Mouse (Mus musculus) forebrain, embryonic 11.5 days (tissue): Measurements from ENCODE around the gene Ccer2. TPM values are rescaled to one million over a fixed set of nuclear protein-coding genes. Genes with fewer than 3 reads are reported as not detected.

ENCODE experiments used
- ATAC-seq: fragments of 200-750 bp; cut with Nextera tagmentation; replicated peaks from 2 replicates; pipeline ENCODE4 v1.8.0; 2017; ENCODE audit warnings: moderate TSS enrichment; ENCODE audit not compliant: low FRiP score
- DNase-seq: peaks from one replicate; pipeline ENCODE4 v3.0.0-alpha.2; 2017; ENCODE audit warnings: low spot score
- H3K27ac ChIP-seq: fragments of 300-500 bp; sonication (generic); 2 replicates; pipeline ENCODE4 v1.5.1; 2014; ENCODE audit warnings: low read depth, low read length
- H3K27me3 ChIP-seq: fragments of 300-500 bp; sonication (generic); 2 replicates; pipeline ENCODE4 v1.6.1; 2014; ENCODE audit warnings: mild to moderate bottlenecking, low read length, mixed read lengths; ENCODE audit not compliant: control insufficient read depth, insufficient read depth
- H3K36me3 ChIP-seq: fragments of 300-500 bp; sonication (generic); 2 replicates; pipeline ENCODE4 v1.6.1; 2014; ENCODE audit warnings: mild to moderate bottlenecking, low read length, moderate library complexity, mixed read lengths; ENCODE audit not compliant: control insufficient read depth, insufficient read depth
- H3K4me1 ChIP-seq: fragments of 300-500 bp; sonication (generic); replicated peaks from 2 replicates; pipeline ENCODE4 v1.6.1; 2014; ENCODE audit warnings: low read length, mixed read lengths; ENCODE audit not compliant: control insufficient read depth, insufficient read depth
- H3K4me2 ChIP-seq: fragments of 300-500 bp; sonication (generic); 2 replicates; pipeline ENCODE4 v1.6.1; 2014; ENCODE audit warnings: low read depth, mild to moderate bottlenecking, low read length, moderate library complexity, mixed read lengths; ENCODE audit not compliant: severe bottlenecking
- H3K4me3 ChIP-seq: fragments of 300-500 bp; sonication (generic); 2 replicates; pipeline ENCODE4 v1.5.1; 2014; ENCODE audit warnings: low read depth, low read length
- H3K9ac ChIP-seq: fragments of 300-500 bp; sonication (generic); 2 replicates; pipeline ENCODE4 v1.6.1; 2014; ENCODE audit warnings: low read length
- H3K9me3 ChIP-seq: fragments of 300-500 bp; sonication (generic); 2 replicates; pipeline ENCODE4 v1.6.1; 2016; ENCODE audit warnings: low read length, mixed read lengths; ENCODE audit not compliant: control insufficient read depth
- WGBS: fragments of 180-500 bp; shearing (Covaris S2); extraction: QIAGEN DNeasy Blood & Tissue Kit; methylation state at CpG from one replicate; pipeline ENCODE4 v1.1.7; 2014; 5-methylcytosine and 5-hydroxymethylcytosine counted together
- polyA plus RNA-seq: library from polyadenylated mRNA; unstranded; fragments of >200 nt; fragmentation: Nextera tagmentation; extraction: Ambion mirVana; gene quantifications from 2 replicates; pipeline ENCODE4 v1.2.1, GENCODE M21; 2014

The Ccer2 gene
- polyA plus RNA-seq, 1 experiment from 2014 or later, result not detected

DNA sequence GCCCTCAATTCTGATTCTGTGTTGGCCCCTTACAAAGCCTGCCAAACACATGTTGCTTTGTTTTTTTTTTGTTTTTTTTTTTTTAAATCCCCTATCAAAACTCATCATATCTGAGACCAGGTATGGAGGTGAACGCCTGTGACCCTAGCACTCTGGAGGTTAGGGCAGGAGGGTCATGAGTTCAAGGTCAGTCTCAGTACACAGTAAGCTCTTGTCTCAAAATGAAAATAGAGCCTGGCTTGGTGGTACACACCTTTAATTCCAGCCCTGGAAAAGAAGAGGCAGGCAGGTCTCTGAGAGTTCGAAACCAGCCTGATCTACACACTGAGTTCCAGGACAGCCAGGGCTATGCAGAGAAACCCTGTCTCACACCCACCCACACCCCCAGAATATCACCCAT is 36.3 kb upstream of the Ccer2 start:
- ATAC-seq (no peak), DNase-seq (no peak)
- WGBS, result 91% methylated on average over 2 of the region's 2 CpGs
- H3K9me3 ChIP-seq, result no peaks in the 10 kb centered on the region; the same call in 1 of the 2 replicates
- no peaks in the 10 kb centered on the region for H3K36me3 ChIP-seq
- no peak overlapping the region for H3K4me3 ChIP-seq
- no peak overlapping the region for H3K9ac ChIP-seq
- H3K4me1 ChIP-seq, result 0 out of 2 replicates have a peak, but pooled peaks cover 2% of the 10 kb centered on the region
- no peak overlapping the region for H3K27ac ChIP-seq
- H3K27me3 ChIP-seq, result no peaks in the 10 kb centered on the region
- H3K4me2 ChIP-seq, result no peak overlapping the region

DNA sequence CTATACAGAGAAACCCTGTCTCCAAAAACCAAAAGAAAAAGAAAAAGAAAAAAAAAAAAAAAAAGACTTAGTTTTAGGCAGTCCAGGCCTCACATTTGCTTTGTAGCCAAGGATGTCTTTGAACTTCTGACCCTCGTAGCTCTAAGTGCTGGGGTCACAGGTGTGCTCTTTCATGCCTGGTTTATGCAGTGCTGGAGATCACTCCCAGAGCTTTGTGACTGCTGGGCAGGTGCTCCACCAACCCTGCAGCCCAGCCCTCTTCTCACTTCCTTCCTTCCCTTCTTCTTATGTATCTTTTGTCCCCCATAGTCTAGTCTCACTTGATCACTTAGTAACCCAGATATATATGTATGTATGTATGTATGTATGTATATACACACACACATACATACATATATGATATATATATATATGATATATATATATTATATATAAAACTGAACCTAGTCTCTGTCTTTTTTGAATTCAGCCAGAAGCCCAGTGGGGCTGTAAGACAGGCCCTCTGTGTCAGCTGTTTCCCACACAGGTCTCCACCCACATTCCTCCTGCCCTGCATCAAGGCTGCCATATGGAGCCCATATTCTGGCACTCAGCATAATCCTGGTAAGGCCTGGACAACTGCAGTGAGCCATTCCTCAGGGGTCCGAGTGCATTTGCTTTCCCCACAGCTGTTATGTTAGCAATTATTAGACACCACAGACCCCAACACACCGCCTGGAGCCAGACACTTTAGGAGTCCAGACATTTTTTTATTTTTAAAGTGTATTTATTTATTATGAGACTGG is 35.0 kb upstream of the Ccer2 start:
- Histone ChIP-seq H3K4me2 (no peak overlapping the region), H3K4me1 (0 out of 2 replicates have a peak, but pooled peaks cover 2% of the 10 kb centered on the region), H3K4me3 (no peak overlapping the region), H3K9me3 (no peaks in the 10 kb centered on the region; the same call in 1 of the 2 replicates), H3K9ac (no peak overlapping the region), H3K27me3 (no peaks in the 10 kb centered on the region), H3K36me3 (no peaks in the 10 kb centered on the region), H3K27ac (no peak overlapping the region)
- WGBS, result 69% methylated on average over 3 of the region's 3 CpGs
- DNase-seq (no peak), ATAC-seq (no peak)

DNA sequence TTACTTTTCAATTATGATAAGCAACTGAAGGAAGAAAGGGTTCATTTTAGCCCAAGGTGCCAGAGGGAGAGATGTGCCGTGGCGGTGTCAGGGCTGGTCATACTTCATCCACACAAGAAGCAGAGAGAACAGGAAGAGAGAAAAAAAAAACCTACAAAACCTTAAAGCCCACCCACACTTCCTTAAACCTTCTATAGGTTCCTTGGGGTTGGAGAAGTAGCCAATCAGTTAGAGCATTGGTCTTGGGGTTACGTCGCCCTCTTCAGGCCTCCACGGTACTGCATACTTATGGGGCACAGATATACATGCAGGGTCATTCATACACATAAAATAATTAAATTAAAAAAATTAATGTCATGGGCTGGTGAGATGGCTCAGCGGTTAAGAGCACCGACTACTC is 33.9 kb upstream of the Ccer2 start:
- WGBS, result 92% methylated on average over 7 of the region's 7 CpGs
- H3K27ac ChIP-seq, result no peak overlapping the region
- H3K4me1 ChIP-seq, result no peaks in the 10 kb centered on the region
- no peaks in the 10 kb centered on the region; the same call in 1 of the 2 replicates for H3K9me3 ChIP-seq
- no peaks in the 10 kb centered on the region for H3K27me3 ChIP-seq
- no peak overlapping the region for H3K9ac ChIP-seq
- no peaks in the 10 kb centered on the region for H3K36me3 ChIP-seq
- H3K4me2 ChIP-seq, result no peak overlapping the region
- no peak overlapping the region for H3K4me3 ChIP-seq
- DNase-seq, result no peak
- ATAC-seq, result no peak

DNA sequence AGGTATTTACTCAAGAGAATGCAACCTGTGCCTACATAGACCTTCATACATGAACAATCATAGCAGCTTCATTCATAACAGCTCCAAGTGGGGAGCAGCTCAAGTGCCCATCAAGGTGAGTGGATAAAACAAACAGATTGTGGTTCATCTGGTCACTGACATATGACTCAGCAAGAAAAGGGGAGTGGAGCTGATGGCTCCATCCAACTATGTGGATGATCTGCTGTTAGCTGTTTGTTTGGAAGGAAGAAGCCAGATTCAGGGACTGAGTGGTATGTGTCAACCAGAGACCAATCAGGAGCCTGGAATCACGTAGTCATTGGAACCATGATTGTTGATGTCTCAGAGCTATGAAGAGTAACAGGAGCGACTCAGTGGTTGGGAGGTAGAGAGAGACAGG is 31.4 kb upstream of the Ccer2 start:
- no peak for ATAC-seq
- 92% methylated on average over 2 of the region's 2 CpGs for WGBS
- no peak overlapping the region for H3K4me2 ChIP-seq

DNA sequence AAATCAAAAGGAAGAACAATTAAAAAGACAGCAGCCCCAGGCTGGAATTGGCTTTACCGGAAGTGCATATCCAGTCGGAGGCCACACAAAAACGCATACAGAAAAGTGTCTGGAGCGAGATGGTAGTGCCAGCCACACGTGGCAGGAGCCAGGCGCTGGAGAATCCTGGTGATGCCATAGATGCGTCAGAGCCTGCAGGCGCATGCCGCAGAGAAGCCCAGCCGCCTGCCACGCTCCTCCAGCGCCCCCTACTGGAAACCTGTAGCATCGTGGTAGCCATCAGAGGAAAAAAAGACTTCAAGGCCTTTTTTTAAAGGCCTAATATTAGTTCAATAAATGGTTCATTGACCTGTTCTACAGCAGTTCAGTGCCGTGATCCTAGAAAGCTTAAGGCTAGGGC is 29.4 kb upstream of the Ccer2 start:
- Histone ChIP-seq H3K4me2 (no peak overlapping the region), H3K9ac (no peak overlapping the region), H3K27me3 (no peaks in the 10 kb centered on the region), H3K4me1 (no peaks in the 10 kb centered on the region), H3K27ac (no peak overlapping the region), H3K9me3 (no peaks in the 10 kb centered on the region; the same call in 1 of the 2 replicates), H3K4me3 (no peak overlapping the region), H3K36me3 (no peaks in the 10 kb centered on the region)
- WGBS, result 11% methylated on average over 14 of the region's 14 CpGs
- peak; percentile 91 for DNase-seq
- ATAC-seq, result 0 out of 2 replicates have a peak, but pooled peaks have one; percentile 64

More for the DNA sequence above, 31.4 kb upstream of the Ccer2 start:
- no peak for DNase-seq
- Histone ChIP-seq H3K9ac (no peak overlapping the region), H3K4me1 (no peaks in the 10 kb centered on the region), H3K27me3 (no peaks in the 10 kb centered on the region), H3K4me3 (no peak overlapping the region), H3K27ac (no peak overlapping the region), H3K9me3 (no peaks in the 10 kb centered on the region; the same call in 1 of the 2 replicates), H3K36me3 (no peaks in the 10 kb centered on the region)

DNA sequence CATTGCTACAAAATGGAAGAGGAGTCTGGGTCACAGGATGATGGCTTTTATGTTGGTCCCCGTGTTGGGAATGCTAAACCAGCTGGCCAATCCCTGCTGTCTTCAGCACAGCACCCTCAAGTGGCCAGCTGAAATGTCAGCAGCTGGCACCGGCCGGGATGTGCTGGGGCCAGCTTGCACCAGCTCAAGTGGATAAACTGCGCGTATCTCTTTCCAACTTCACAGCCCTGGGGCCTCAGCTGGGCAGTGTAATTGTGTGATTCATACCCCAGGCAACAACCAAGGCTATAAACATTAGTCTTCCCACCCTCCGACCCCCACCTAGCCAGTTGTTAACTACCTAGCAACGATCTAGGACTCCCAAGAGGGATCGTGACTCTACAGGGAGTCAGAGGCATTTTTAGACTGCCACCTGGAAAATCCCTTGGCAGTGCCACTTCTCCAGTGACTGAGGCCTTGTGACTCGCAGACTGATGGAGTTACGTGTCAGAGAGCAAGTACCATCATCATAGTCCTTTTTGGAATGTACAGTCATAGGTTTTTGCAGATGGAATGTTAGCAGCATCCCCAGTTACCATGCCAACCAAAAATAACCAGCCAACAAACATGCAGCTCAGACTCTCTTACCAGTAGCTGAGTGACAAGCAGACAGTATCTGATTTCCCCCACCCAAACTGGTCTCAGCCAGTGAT is 28.2 kb upstream of the Ccer2 start:
- Histone ChIP-seq H3K9ac (no peak overlapping the region), H3K27ac (no peak overlapping the region), H3K9me3 (no peaks in the 10 kb centered on the region; the same call in 1 of the 2 replicates), H3K4me2 (no peak overlapping the region), H3K27me3 (peaks cover 2% of the 10 kb centered on the region; the same call in 1 of the 2 replicates), H3K36me3 (no peaks in the 10 kb centered on the region), H3K4me3 (no peak overlapping the region), H3K4me1 (peaks cover 5% of the 10 kb centered on the region; the same call in 1 of the 2 replicates)
- WGBS, result 66% methylated on average over 10 of the region's 10 CpGs
- DNase-seq (no peak), ATAC-seq (no peak)

DNA sequence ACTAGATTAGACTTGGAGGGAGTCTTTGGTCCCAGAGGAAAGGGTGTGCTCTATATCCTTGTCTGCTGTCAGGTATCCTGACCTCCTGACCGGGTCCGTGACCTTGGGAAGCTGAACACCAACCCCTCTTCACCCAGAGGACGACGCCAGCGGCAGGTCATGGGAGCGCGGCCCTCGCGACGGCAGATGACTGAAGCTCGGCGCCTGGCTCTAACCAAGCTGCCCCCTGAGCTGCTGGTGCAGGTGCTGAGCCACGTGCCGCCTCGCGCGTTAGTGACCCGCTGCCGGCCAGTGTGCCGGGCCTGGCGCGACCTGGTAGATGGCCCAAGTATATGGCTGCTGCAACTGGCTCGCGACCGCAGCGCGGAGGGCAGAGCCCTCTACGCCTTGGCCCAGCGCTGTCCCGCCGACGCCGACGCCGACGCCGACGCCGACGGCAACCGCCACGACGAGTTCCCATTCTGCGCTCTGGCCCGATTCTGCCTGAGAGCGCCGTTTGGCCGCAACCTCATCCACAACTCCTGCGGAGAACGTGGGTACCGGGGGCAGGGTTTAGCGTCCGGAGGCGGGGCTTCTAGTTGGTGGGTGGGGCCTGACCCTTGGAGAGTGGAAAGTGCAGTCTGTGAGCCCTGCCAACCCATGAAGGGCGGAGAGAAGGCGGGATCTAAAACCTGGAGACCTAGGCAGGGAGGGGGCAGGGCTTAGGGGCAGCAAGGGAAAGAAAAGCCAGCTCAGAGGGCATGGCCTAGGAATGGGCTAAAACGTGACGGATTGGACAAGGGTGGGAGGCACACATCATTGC is 23.4 kb upstream of the Ccer2 start:
- Histone ChIP-seq H3K36me3 (no peaks in the 10 kb centered on the region), H3K9me3 (no peaks in the 10 kb centered on the region; the same call in 1 of the 2 replicates), H3K4me3 (peak overlapping the region; percentile 44), H3K4me2 (peak overlapping the region; percentile 70), H3K9ac (peak overlapping the region; percentile 56), H3K4me1 (peaks cover 7% of the 10 kb centered on the region), H3K27ac (no peak overlapping the region), H3K27me3 (peaks cover 2% of the 10 kb centered on the region; the same call in 1 of the 2 replicates)
- ATAC-seq, result peak; percentile 83
- WGBS, result 3% methylated on average over 58 of the region's 58 CpGs
- peak; percentile 89 for DNase-seq

DNA sequence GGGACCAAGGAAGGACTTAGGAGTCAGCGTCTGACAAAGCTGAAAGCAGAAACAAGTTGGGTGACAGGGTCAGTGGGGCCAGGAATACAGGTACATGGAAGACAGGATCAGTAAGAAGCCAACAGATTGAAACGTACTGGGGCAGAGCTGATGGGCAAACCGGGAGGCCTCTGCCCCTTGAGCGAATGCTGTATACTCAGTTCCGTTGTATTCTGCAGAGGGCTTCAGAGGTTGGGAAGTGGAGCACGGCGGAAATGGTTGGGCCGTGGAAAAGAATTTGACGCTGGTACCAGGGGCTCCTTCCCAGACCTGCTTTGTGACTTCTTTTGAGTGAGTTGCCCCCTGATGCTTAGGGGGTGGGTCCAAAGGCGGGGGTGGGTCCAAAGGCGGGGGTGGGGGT is 22.8 kb upstream of the Ccer2 start:
- H3K27ac ChIP-seq, result no peak overlapping the region
- ATAC-seq (0 out of 2 replicates have a peak, but pooled peaks have one; percentile 47), DNase-seq (no peak)

More for the DNA sequence above, 22.8 kb upstream of the Ccer2 start:
- H3K27me3 ChIP-seq, result peaks cover 2% of the 10 kb centered on the region; the same call in 1 of the 2 replicates
- H3K4me1 ChIP-seq, result peaks cover 7% of the 10 kb centered on the region
- 11% methylated on average over 11 of the region's 11 CpGs for WGBS
- peak overlapping the region; percentile 29; the same call in 1 of the 2 replicates for H3K9ac ChIP-seq
- no peaks in the 10 kb centered on the region; the same call in 1 of the 2 replicates for H3K9me3 ChIP-seq
- no peaks in the 10 kb centered on the region for H3K36me3 ChIP-seq
- H3K4me3 ChIP-seq, result peak overlapping the region; percentile 44
- peak overlapping the region; percentile 70 for H3K4me2 ChIP-seq
